Mouse (Mus musculus): Measurements from ENCODE around the gene Crybb2. TPM values are rescaled to one million over a fixed set of nuclear protein-coding genes. Genes with fewer than 3 reads are reported as not detected.

Crybb2 gene
- not detected in 2 replicates for polyA plus RNA-seq (2015; fragmentation: Nextera tagmentation; extraction: Ambion mirVana)

DNA sequence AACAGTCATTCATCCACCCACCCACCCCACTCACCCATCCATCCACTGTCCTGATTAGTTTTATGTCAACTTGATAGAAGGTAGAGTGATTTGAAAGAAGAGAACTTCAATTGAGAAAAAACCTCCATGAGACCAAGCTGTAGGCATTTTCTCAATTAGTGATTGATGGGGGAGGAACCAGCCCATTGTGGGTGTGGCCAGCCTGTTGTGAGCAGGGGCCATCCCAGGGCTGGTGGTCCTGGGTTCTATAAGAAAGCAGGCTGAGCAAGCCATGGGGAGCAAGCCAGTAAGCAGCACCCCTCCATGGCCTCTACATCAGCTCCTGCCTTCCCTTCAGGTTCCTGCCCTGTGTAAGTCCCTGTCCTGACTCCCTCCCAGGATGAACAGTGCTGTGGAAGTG lies at the start of gene Crybb2:
TSS of gene Crybb2 (minus strand) at position 101 of the 400 bp plus-strand sequence.
- ATAC-seq (replicated peaks; ENCODE audit: low FRiP score, low read depth) (no peak), DNase-seq (ENCODE audit: low spot score) (no peak)
- TF ChIP-seq CTCF (IDR thresholded peaks at IDR 0.05; ENCODE audit: low read depth), result no peak
- no peaks in the 10 kb centered on the region for H3K36me3 ChIP-seq (ENCODE audit: insufficient read depth, low read length)
- no peak within 1 kb of the TSS for H3K9ac ChIP-seq (ENCODE audit: low read depth, low read length)
- no peak within 1 kb of the TSS for H3K4me3 ChIP-seq (replicated peaks; ENCODE audit: low read depth, low read length)
- no peaks in the 10 kb centered on the region for H3K9me3 ChIP-seq (replicated peaks; ENCODE audit: low read length)
- no peak within 1 kb of the TSS for H3K27ac ChIP-seq
- no peak within 1 kb of the TSS for H3K4me2 ChIP-seq (ENCODE audit: low read length)
- no peaks in the 10 kb centered on the region for H3K27me3 ChIP-seq (ENCODE audit: insufficient read depth, low read length)
- H3K4me1 ChIP-seq (replicated peaks; ENCODE audit: insufficient read depth, low read length), result no peaks in the 10 kb centered on the region

DNA sequence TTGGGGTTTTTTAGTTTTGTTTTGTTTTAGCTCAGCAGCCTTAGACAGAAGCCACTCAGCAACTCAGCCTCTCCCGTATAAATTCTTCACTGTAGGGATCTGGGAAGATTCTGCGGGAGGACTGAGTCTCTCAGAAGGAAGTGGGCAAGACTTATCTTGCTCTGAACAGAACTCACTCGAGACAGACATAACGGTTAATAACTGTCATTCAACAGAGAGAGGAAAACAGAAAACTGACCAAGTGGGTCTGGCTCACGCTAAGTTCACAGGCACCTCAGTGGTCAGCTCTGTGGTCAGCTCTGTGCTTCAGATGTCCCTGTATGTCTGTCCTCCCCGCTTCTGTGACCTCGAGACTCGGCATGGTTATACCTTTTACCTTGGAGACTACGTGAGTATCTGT lies 49.4 kb upstream of the Crybb2 start:
- H3K27ac ChIP-seq, result no peak overlapping the region
- no peak overlapping the region for H3K4me2 ChIP-seq (ENCODE audit: low read length)
- no peak for TF ChIP-seq CTCF (IDR thresholded peaks at IDR 0.05; ENCODE audit: low read depth)
- WGBS, result 71% methylated on average over 9 of the region's 9 CpGs
- H3K9ac ChIP-seq (ENCODE audit: low read depth, low read length), result no peak overlapping the region
- DNase-seq (ENCODE audit: low spot score) (no peak), ATAC-seq (replicated peaks; ENCODE audit: low FRiP score, low read depth) (no peak)
- H3K27me3 ChIP-seq (ENCODE audit: insufficient read depth, low read length), result no peaks in the 10 kb centered on the region
- peaks cover 27% of the 10 kb centered on the region for H3K4me1 ChIP-seq (replicated peaks; ENCODE audit: insufficient read depth, low read length)
- H3K4me3 ChIP-seq (replicated peaks; ENCODE audit: low read depth, low read length), result no peak overlapping the region
- H3K9me3 ChIP-seq (replicated peaks; ENCODE audit: low read length), result no peaks in the 10 kb centered on the region
- H3K36me3 ChIP-seq (ENCODE audit: insufficient read depth, low read length), result no peaks in the 10 kb centered on the region

DNA sequence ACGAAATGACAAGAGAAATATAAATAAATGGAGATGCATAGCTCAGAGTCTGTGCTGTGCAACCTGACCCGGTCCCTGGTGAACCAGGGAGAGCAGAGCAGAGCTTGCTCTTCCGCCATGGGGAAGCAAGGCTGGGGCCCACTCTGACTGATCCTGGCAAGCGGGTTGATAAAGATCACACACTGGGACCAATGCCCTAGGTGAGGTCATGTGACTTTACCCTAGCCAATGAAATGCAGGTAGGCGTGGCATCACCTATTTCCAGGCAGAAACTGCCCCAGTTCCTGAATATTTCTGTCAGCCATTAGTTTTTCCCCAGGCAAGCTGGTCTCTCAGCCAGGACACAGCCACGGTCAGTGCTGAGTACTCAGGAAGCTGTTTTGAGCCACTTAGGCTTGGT lies 48.8 kb upstream of the Crybb2 start:
- DNase-seq (ENCODE audit: low spot score) (peak; percentile 56), ATAC-seq (replicated peaks; ENCODE audit: low FRiP score, low read depth) (peak; percentile 48; the same call in 1 of the 2 replicates)
- H3K4me3 ChIP-seq (replicated peaks; ENCODE audit: low read depth, low read length), result no peak overlapping the region
- no peak overlapping the region for H3K4me2 ChIP-seq (ENCODE audit: low read length)
- no peaks in the 10 kb centered on the region for H3K36me3 ChIP-seq (ENCODE audit: insufficient read depth, low read length)
- H3K27ac ChIP-seq, result no peak overlapping the region
- H3K9me3 ChIP-seq (replicated peaks; ENCODE audit: low read length), result no peaks in the 10 kb centered on the region
- WGBS, result 45% methylated on average over 6 of the region's 6 CpGs
- H3K4me1 ChIP-seq (replicated peaks; ENCODE audit: insufficient read depth, low read length), result peaks cover 33% of the 10 kb centered on the region
- H3K27me3 ChIP-seq (ENCODE audit: insufficient read depth, low read length), result no peaks in the 10 kb centered on the region
- no peak overlapping the region for H3K9ac ChIP-seq (ENCODE audit: low read depth, low read length)
- no peak for TF ChIP-seq CTCF (IDR thresholded peaks at IDR 0.05; ENCODE audit: low read depth)

DNA sequence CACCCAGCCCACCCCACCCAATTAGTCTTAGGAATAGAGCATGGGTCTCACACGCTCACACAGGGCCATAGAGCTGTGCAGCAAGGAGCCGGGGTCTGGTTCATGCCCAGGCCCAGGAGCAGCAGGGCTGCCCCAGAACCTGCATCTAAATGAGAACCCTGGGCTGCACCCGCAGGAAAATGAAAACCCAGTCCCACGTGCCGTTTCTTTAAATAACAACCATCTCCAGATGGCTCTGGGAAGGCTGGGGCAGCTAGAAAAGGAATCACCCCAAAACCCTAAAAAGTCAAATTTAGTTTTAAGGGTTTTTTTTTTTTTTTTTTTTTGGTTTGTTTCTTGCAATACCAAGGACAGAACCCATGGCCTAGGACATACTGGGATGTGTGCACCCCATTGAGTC lies 47.4 kb upstream of the Crybb2 start:
- Histone ChIP-seq H3K9me3 (replicated peaks; ENCODE audit: low read length) (no peaks in the 10 kb centered on the region), H3K4me1 (replicated peaks; ENCODE audit: insufficient read depth, low read length) (peaks cover 43% of the 10 kb centered on the region), H3K4me3 (replicated peaks; ENCODE audit: low read depth, low read length) (no peak overlapping the region), H3K27ac (no peak overlapping the region), H3K4me2 (ENCODE audit: low read length) (no peak overlapping the region), H3K9ac (ENCODE audit: low read depth, low read length) (no peak overlapping the region), H3K27me3 (ENCODE audit: insufficient read depth, low read length) (no peaks in the 10 kb centered on the region), H3K36me3 (ENCODE audit: insufficient read depth, low read length) (no peaks in the 10 kb centered on the region)
- ATAC-seq (replicated peaks; ENCODE audit: low FRiP score, low read depth) (no peak), DNase-seq (ENCODE audit: low spot score) (no peak)
- 76% methylated on average over 5 of the region's 5 CpGs for whole genome bisulfite sequencing
- no peak for TF ChIP-seq CTCF (IDR thresholded peaks at IDR 0.05; ENCODE audit: low read depth)

DNA sequence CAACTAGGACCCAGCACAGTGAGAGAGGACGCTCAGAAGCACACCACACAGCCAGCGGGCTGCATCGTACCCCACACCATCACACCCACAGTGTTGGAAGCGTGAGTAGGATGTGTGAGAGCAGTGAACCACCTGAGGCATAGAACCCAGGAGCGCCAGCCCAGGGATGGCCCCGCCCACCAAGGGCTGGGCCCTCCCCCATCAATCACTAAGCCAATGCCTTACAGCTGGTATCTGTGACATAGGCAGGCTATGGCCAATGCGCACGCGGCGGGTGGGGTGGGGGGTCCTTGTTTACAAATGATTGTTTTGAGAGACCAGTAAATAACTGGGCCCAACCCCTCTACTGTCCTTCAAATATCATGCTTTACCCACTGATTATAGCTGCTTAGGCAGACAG lies 46.0 kb upstream of the Crybb2 start:
- Histone ChIP-seq H3K27me3 (ENCODE audit: insufficient read depth, low read length) (no peaks in the 10 kb centered on the region), H3K4me1 (replicated peaks; ENCODE audit: insufficient read depth, low read length) (peaks cover 38% of the 10 kb centered on the region), H3K9ac (ENCODE audit: low read depth, low read length) (no peak overlapping the region), H3K27ac (no peak overlapping the region), H3K4me2 (ENCODE audit: low read length) (no peak overlapping the region), H3K4me3 (replicated peaks; ENCODE audit: low read depth, low read length) (no peak overlapping the region), H3K9me3 (replicated peaks; ENCODE audit: low read length) (no peaks in the 10 kb centered on the region), H3K36me3 (ENCODE audit: insufficient read depth, low read length) (no peaks in the 10 kb centered on the region)
- TF ChIP-seq CTCF (IDR thresholded peaks at IDR 0.05; ENCODE audit: low read depth), result no peak
- no peak for ATAC-seq (replicated peaks; ENCODE audit: low FRiP score, low read depth)
- DNase-seq (ENCODE audit: low spot score), result no peak
- 64% methylated on average over 10 of the region's 10 CpGs for WGBS

DNA sequence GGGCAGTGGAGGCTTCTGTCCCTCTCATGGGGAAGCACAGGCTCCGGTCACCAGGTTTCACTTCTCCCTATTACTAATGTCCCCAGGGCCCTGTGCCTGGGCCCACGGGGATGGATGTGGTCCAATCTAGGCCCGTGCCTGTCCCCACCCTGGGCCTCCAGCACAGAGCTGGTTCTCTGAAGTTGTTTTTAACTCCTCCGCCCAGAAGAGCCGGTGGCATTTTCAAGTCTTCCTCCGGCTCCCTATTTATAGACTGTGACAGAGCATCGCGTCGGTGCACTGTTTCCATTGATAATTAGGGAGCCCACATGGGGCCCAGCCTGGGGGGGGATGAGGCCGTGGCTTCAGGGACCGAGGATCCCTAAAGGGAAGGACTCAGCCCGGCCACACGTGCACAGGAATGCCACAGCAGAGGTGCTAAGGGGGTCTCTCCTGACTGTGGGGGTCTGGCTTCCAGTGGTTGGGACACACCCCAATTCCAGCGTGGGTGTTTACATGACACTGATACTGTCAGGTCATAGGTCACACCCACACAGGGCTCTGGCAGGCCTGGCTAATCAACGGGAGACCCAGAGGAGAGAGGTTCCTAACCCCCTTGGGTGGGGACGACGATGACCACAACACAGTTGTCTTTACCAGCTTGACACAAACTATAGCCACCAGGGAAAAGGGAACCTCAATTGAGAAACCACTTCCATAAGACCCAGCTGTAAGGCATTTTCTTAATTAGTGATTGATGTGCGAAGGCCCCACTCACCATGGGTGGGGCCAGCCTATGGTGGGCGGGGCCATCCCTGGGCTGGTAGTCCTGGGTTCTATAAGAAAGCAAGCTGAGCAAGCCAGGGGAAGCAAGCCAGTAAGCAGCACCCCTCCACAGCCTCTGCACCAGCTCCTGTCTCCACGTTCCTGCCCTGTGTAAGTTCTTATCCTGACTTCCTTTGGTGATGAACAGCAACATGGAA lies 44.6 kb upstream of the Crybb2 start:
- 31% methylated on average over 20 of the region's 20 CpGs for WGBS
- no peak for TF ChIP-seq CTCF (IDR thresholded peaks at IDR 0.05; ENCODE audit: low read depth)
- ATAC-seq (replicated peaks; ENCODE audit: low FRiP score, low read depth) (no peak), DNase-seq (ENCODE audit: low spot score) (no peak)
- H3K36me3 ChIP-seq (ENCODE audit: insufficient read depth, low read length), result no peaks in the 10 kb centered on the region
- no peaks in the 10 kb centered on the region for H3K27me3 ChIP-seq (ENCODE audit: insufficient read depth, low read length)
- H3K9ac ChIP-seq (ENCODE audit: low read depth, low read length), result 0 out of 2 replicates have a peak overlapping the region, but pooled peaks have one; percentile 23
- H3K4me2 ChIP-seq (ENCODE audit: low read length), result no peak overlapping the region
- H3K9me3 ChIP-seq (replicated peaks; ENCODE audit: low read length), result no peaks in the 10 kb centered on the region
- peak overlapping the region; percentile 31; the same call in 1 of the 2 replicates for H3K27ac ChIP-seq
- H3K4me1 ChIP-seq (replicated peaks; ENCODE audit: insufficient read depth, low read length), result peaks cover 30% of the 10 kb centered on the region
- no peak overlapping the region for H3K4me3 ChIP-seq (replicated peaks; ENCODE audit: low read depth, low read length)
